Mouse (Mus musculus): ENCODE results near the gene Exoc3l4.

GRCm38 (mm10) chr12:111424547-111424946 lies 7.7 kb downstream of the Exoc3l4 start:
- TF ChIP-seq CTCF (IDR thresholded peaks at IDR 0.05): no peak
- no peak for TF ChIP-seq EP300 (IDR thresholded peaks at IDR 0.05)
